Mouse (Mus musculus) embryonic facial prominence, embryonic 14.5 days (tissue): ENCODE measurements around the gene Ank2. TPM values are rescaled to one million over a fixed set of nuclear protein-coding genes. Genes with fewer than 3 reads are reported as not detected.

ENCODE experiments used
- ATAC-seq: fragments of 200-750 bp; cut with Nextera tagmentation; 2 replicates; pipeline ENCODE4 v1.8.0; 2017; ENCODE audit warnings: low read depth, moderate number of reproducible peaks, moderate TSS enrichment
- DNase-seq: peaks from one replicate; pipeline ENCODE4 v3.0.0-alpha.2; 2015; ENCODE audit warnings: low spot score
- H3K27ac ChIP-seq: fragments of 300-500 bp; sonication (generic); replicated peaks from 2 replicates; pipeline ENCODE4 v1.5.1; 2014; ENCODE audit warnings: low read depth, mild to moderate bottlenecking, low read length, moderate library complexity
- H3K27me3 ChIP-seq: fragments of 300-500 bp; sonication (generic); replicated peaks from 2 replicates; pipeline ENCODE4 v1.6.1; 2014; ENCODE audit warnings: low read length; ENCODE audit not compliant: control insufficient read depth, insufficient read depth
- H3K36me3 ChIP-seq: fragments of 300-500 bp; sonication (generic); 2 replicates; pipeline ENCODE4 v1.6.1; 2014; ENCODE audit warnings: low read length, mixed read lengths; ENCODE audit not compliant: control insufficient read depth, insufficient read depth
- H3K4me1 ChIP-seq: fragments of 300-500 bp; sonication (generic); 2 replicates; pipeline ENCODE4 v1.6.1; 2014; ENCODE audit warnings: antibody characterized with exemption, low read length; ENCODE audit not compliant: control insufficient read depth, insufficient read depth
- H3K4me2 ChIP-seq: fragments of 300-500 bp; sonication (generic); 2 replicates; pipeline ENCODE4 v1.6.1; 2014; ENCODE audit warnings: low read depth, mild to moderate bottlenecking, low read length, moderate library complexity, mixed read lengths
- H3K4me3 ChIP-seq: fragments of 300-500 bp; sonication (generic); 2 replicates; pipeline ENCODE4 v1.5.1; 2014; ENCODE audit warnings: low read depth, mild to moderate bottlenecking, low read length
- H3K9ac ChIP-seq: fragments of 300-500 bp; sonication (generic); 2 replicates; pipeline ENCODE4 v1.6.1; 2014; ENCODE audit warnings: low read depth, mild to moderate bottlenecking, low read length, moderate library complexity, mixed read lengths
- H3K9me3 ChIP-seq: fragments of 300-500 bp; sonication (generic); 2 replicates; pipeline ENCODE4 v1.6.1; 2016; ENCODE audit warnings: low read length; ENCODE audit not compliant: control insufficient read depth
- WGBS: fragments of 180-500 bp; shearing (Covaris S2); extraction: QIAGEN DNeasy Blood & Tissue Kit; methylation state at CpG from one replicate; pipeline ENCODE4 v1.1.7; 2014; 5-methylcytosine and 5-hydroxymethylcytosine counted together
- polyA plus RNA-seq: library from polyadenylated mRNA; unstranded; fragments of >200 nt; fragmentation: Nextera tagmentation; extraction: Ambion mirVana; gene quantifications from 2 replicates; pipeline ENCODE4 v1.2.1, GENCODE M21; 2014

Gene Ank2
- polyA plus RNA-seq, 1 experiment from 2014 or later = 48.3 TPM

- no peaks in the 10 kb centered on the region for H3K9me3 ChIP-seq
- no peak for ATAC-seq
- WGBS = 83% methylated on average over 1 of the region's 1 CpGs
- no peak overlapping the region for H3K4me2 ChIP-seq
- no peak overlapping the region for H3K9ac ChIP-seq
- no peak for DNase-seq
- no peak overlapping the region for H3K4me3 ChIP-seq
- no peaks in the 10 kb centered on the region for H3K36me3 ChIP-seq
- no peaks in the 10 kb centered on the region for H3K4me1 ChIP-seq
- H3K27ac ChIP-seq = no peak overlapping the region
- H3K27me3 ChIP-seq = no peaks in the 10 kb centered on the region
Measured at GRCm38 (mm10) chr3:127087574-127087973, 411.6 kb downstream of the Ank2 start.

DNA sequence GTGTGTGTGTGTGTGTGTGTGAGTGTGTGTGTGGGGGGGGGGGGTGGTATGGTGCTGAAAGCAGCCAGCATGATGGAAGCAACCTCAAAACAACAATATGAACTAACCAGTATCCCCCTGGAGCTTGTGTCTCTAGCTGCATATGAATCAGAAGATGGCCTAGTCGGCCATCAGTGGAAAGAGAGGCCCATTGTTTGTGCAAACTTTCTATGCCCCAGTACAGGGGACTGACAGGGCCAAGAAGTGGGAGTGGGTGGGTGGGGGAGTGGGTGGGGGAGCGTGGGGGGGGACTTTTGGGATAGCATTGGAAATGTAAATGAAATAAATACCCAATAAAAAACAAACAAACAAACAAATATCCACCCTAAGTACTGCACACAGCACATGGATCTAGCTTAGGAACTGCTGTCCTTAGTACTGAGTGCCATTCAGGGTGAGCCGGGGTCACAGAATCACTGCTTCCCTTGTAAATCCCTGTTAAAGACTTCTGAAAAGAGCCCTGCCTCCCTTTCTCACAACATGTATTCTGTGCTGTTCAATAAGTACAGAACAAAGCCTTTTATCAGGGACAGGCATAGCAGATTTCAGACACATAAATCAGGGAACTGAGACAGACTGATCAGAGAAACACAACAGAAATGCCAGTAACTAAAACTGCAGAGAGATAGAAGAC lies 412.2 kb downstream of the Ank2 start:
- H3K9ac ChIP-seq = no peak overlapping the region
- H3K27ac ChIP-seq = no peak overlapping the region
- H3K4me2 ChIP-seq = no peak overlapping the region
- H3K4me3 ChIP-seq = no peak overlapping the region
- WGBS = 53% methylated on average over 3 of the region's 3 CpGs
- no peaks in the 10 kb centered on the region for H3K4me1 ChIP-seq
- H3K36me3 ChIP-seq = no peaks in the 10 kb centered on the region
- no peak for DNase-seq
- no peaks in the 10 kb centered on the region for H3K9me3 ChIP-seq
- ATAC-seq = no peak
- no peaks in the 10 kb centered on the region for H3K27me3 ChIP-seq

GRCm38 (mm10) chr3:127077369-127077768 lies 421.8 kb downstream of the Ank2 start:
- DNase-seq (no peak), ATAC-seq (no peak)
- 89% methylated on average over 5 of the region's 5 CpGs for WGBS
- H3K4me1 ChIP-seq = no peaks in the 10 kb centered on the region; the same call in 1 of the 2 replicates
- H3K4me3 ChIP-seq = no peak overlapping the region
- no peaks in the 10 kb centered on the region for H3K36me3 ChIP-seq
- H3K27ac ChIP-seq = no peak overlapping the region
- H3K27me3 ChIP-seq = no peaks in the 10 kb centered on the region
- H3K9ac ChIP-seq = no peak overlapping the region
- H3K4me2 ChIP-seq = no peak overlapping the region
- no peaks in the 10 kb centered on the region for H3K9me3 ChIP-seq

DNA sequence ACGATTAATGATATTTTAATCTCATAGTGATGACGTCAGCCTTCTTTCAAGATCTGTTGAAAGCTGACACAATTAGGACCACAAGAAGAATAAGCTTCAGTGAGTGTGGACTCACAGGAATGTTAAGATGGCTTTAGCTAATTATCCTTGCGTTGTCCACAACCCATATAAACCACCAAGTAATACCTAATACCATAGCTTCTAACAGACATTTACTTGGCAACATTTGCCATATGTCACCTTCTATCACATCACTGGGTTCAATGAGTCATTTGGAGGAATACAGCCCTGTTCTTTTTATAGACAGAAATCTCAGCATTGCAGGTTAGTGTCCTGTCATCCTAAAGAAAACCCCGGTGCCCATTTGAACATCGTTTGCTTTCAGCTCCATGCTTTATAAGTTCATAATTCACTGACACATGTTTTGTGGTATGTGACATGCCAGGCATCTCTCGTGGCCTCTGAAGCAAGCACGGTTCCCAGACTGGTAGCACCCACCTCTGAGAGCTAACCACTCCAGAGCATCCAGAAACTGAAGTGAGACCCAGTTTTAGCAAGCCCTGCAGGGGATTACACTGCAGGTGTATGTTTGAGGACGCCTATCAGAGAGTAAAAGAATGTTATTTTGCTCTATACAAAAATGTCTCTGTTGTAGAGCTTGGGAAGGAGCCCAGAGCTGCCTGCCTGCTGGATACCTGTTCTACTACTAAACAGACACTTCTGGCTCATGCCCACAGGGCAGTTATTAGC lies 423.4 kb downstream of the Ank2 start:
- ATAC-seq (0 out of 2 replicates have a peak, but pooled peaks have one; percentile 18), DNase-seq (peak; percentile 16)
- 63% methylated on average over 8 of the region's 8 CpGs for WGBS
- Histone ChIP-seq H3K9ac (no peak overlapping the region; the same call in 1 of the 2 replicates), H3K27me3 (no peaks in the 10 kb centered on the region), H3K27ac (no peak overlapping the region), H3K4me3 (no peak overlapping the region), H3K9me3 (no peaks in the 10 kb centered on the region), H3K4me1 (no peaks in the 10 kb centered on the region; the same call in 1 of the 2 replicates), H3K36me3 (no peaks in the 10 kb centered on the region), H3K4me2 (no peak overlapping the region)

DNA sequence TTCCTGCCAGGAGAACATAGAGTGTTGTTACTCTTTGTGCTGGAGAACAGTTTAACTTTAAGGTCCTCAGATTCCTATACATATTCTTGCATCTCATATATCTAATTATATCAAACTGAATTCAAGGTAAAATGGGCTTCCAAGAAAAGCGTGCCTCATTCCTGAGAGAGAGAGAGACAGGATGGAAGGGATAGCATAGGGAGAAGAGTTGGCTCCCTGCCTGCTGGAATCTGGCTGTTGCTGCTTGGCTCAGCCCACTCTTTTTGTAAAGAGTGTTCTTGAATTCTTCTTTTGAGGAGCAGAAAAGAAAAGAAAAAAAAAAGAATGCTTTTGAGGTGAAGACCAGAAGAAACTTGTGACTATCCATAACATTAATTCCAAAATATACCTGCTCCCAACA lies 427.7 kb downstream of the Ank2 start:
- no peaks in the 10 kb centered on the region for H3K36me3 ChIP-seq
- DNase-seq = peak; percentile 81
- H3K4me1 ChIP-seq = no peaks in the 10 kb centered on the region; the same call in 1 of the 2 replicates
- ATAC-seq = no peak
- H3K27me3 ChIP-seq = no peaks in the 10 kb centered on the region
- no peaks in the 10 kb centered on the region for H3K9me3 ChIP-seq
- H3K4me2 ChIP-seq = no peak overlapping the region
- WGBS = 65% methylated on average over 1 of the region's 1 CpGs
- H3K27ac ChIP-seq = no peak overlapping the region
- no peak overlapping the region for H3K4me3 ChIP-seq
- H3K9ac ChIP-seq = no peak overlapping the region

GRCm38 (mm10) chr3:127063654-127064386 lies 435.3 kb downstream of the Ank2 start:
- Histone ChIP-seq H3K4me2 (no peak overlapping the region), H3K36me3 (no peaks in the 10 kb centered on the region), H3K4me1 (no peaks in the 10 kb centered on the region), H3K27me3 (no peaks in the 10 kb centered on the region), H3K4me3 (no peak overlapping the region), H3K27ac (no peak overlapping the region), H3K9me3 (no peaks in the 10 kb centered on the region), H3K9ac (no peak overlapping the region)
- WGBS = 81% methylated on average over 5 of the region's 5 CpGs
- no peak for DNase-seq
- ATAC-seq = no peak

- no peak for ATAC-seq
- Histone ChIP-seq H3K27me3 (no peaks in the 10 kb centered on the region), H3K4me3 (no peak overlapping the region), H3K36me3 (no peaks in the 10 kb centered on the region), H3K27ac (no peak overlapping the region), H3K9ac (no peak overlapping the region), H3K4me2 (no peak overlapping the region), H3K4me1 (no peaks in the 10 kb centered on the region), H3K9me3 (no peaks in the 10 kb centered on the region)
- 88% methylated on average over 4 of the region's 4 CpGs for WGBS
- no peak for DNase-seq
Measured at GRCm38 (mm10) chr3:127059671-127060070, 439.5 kb downstream of the Ank2 start.

GRCm38 (mm10) chr3:127041288-127041687 lies 457.9 kb downstream of the Ank2 start:
- ATAC-seq (no peak), DNase-seq (no peak)
- H3K4me2 ChIP-seq = no peak overlapping the region
- no peaks in the 10 kb centered on the region for H3K27me3 ChIP-seq
- H3K36me3 ChIP-seq = no peaks in the 10 kb centered on the region
- H3K4me1 ChIP-seq = no peaks in the 10 kb centered on the region
- H3K9ac ChIP-seq = no peak overlapping the region
- no peak overlapping the region for H3K4me3 ChIP-seq
- no peak overlapping the region for H3K27ac ChIP-seq
- H3K9me3 ChIP-seq = no peaks in the 10 kb centered on the region
- WGBS = 83% methylated on average over 7 of the region's 7 CpGs
